Mouse (Mus musculus) MEL (cell line): Measurements from ENCODE around the gene 6030452D12Rik. TPM values are rescaled to one million over a fixed set of nuclear protein-coding genes. Genes with fewer than 3 reads are reported as not detected.

Source experiments
- DNase-seq: peaks from one replicate; pipeline ENCODE4 v3.0.0; 2011; ENCODE audit warnings: low read depth, low spot score
- H3K27ac ChIP-seq: 2 replicates; pipeline ENCODE4 v1.5.1; 2012; ENCODE audit warnings: low read depth, mild to moderate bottlenecking, control low read depth, low read length, moderate library complexity; ENCODE audit not compliant: control insufficient read depth
- H3K27me3 ChIP-seq, 2 experiments: fragments of 150-350 bp in 1 of 2; sonication (generic) in 1 of 2; 2 replicates each; pipeline ENCODE4 v1.6.1; 2012; ENCODE audit warnings: low read length in 2 of 2, mild to moderate bottlenecking in 2 of 2, improper control_type of control experiment in 1 of 2, moderate library complexity in 1 of 2; ENCODE audit not compliant: insufficient read depth in 2 of 2, control insufficient read depth in 1 of 2
- H3K36me3 ChIP-seq, 2 experiments: 2 replicates each; pipeline ENCODE4 v1.6.1; 2012 to 2014; ENCODE audit warnings: low read length in 2 of 2, improper control_type of control experiment in 1 of 2, inconsistent platforms in 1 of 2, mild to moderate bottlenecking in 1 of 2; ENCODE audit not compliant: insufficient read depth in 2 of 2, control insufficient read depth in 1 of 2
- H3K4me1 ChIP-seq, 2 experiments: fragments of 150-350 bp in 1 of 2; sonication (generic) in 1 of 2; 2 replicates each; pipeline ENCODE4 v1.6.1; 2012; ENCODE audit warnings: low read length in 2 of 2, improper control_type of control experiment in 1 of 2, mild to moderate bottlenecking in 1 of 2; ENCODE audit not compliant: insufficient read depth in 2 of 2, control insufficient read depth in 1 of 2
- H3K4me3 ChIP-seq, 2 experiments: fragments of 150-350 bp in 1 of 2; sonication (generic) in 1 of 2; 2 replicates each; pipeline ENCODE4 v1.5.1; 2012; ENCODE audit warnings: low read depth in 2 of 2, low read length in 2 of 2, mild to moderate bottlenecking in 2 of 2, moderate library complexity in 2 of 2, control low read depth in 1 of 2, improper control_type of control experiment in 1 of 2; ENCODE audit not compliant: control insufficient read depth in 1 of 2, insufficient read depth in 1 of 2
- H3K79me2 ChIP-seq: 2 replicates; pipeline ENCODE4 v1.6.1; 2012; ENCODE audit warnings: mild to moderate bottlenecking, low read length, moderate library complexity; ENCODE audit not compliant: control insufficient read depth, poor library complexity, insufficient read depth
- H3K9ac ChIP-seq: 2 replicates; pipeline ENCODE4 v1.6.1; 2012; ENCODE audit warnings: low read depth, mild to moderate bottlenecking, control low read depth, low read length, moderate library complexity; ENCODE audit not compliant: control insufficient read depth, poor library complexity, severe bottlenecking
- H3K9me3 ChIP-seq: fragments of 150-350 bp; sonication (generic); replicated peaks from 2 replicates; pipeline ENCODE4 v1.6.1; 2012; ENCODE audit warnings: mild to moderate bottlenecking, low read length, improper control_type of control experiment, moderate library complexity; ENCODE audit not compliant: insufficient read depth
- BHLHE40 ChIP-seq: IDR thresholded peaks from 2 replicates; pipeline ENCODE4 v1.6.1; 2012; ENCODE audit warnings: low read depth, mild to moderate bottlenecking, inconsistent platforms, low read length, improper control_type of control experiment, borderline replicate concordance
- CHD1 ChIP-seq: IDR thresholded peaks from 2 replicates; pipeline ENCODE4 v1.6.1; 2012; ENCODE audit warnings: low read depth, mild to moderate bottlenecking, inconsistent platforms, low read length, improper control_type of control experiment
- CHD2 ChIP-seq: IDR thresholded peaks from 2 replicates; pipeline ENCODE4 v1.6.1; 2011; ENCODE audit warnings: low read length, improper control_type of control experiment
- E2F4 ChIP-seq: IDR thresholded peaks from 2 replicates; pipeline ENCODE4 v1.6.1; 2011; ENCODE audit warnings: low read depth, low read length, improper control_type of control experiment, borderline replicate concordance
- ELF1 ChIP-seq: IDR thresholded peaks from 2 replicates; pipeline ENCODE4 v1.6.1; 2014; ENCODE audit warnings: low read depth, mild to moderate bottlenecking, inconsistent platforms, low read length, improper control_type of control experiment, moderate library complexity
- EP300 ChIP-seq, 2 experiments: IDR thresholded peaks; 2 replicates each; pipeline ENCODE4 v1.6.1; 2011; ENCODE audit warnings: improper control_type of control experiment in 2 of 2, low read length in 2 of 2, low read depth in 1 of 2, mild to moderate bottlenecking in 1 of 2
- GATA1 ChIP-seq: IDR thresholded peaks from 2 replicates; pipeline ENCODE4 v1.6.1; 2011; ENCODE audit warnings: low read depth, low read length, improper control_type of control experiment
- HCFC1 ChIP-seq: IDR thresholded peaks from 2 replicates; pipeline ENCODE4 v1.6.1; 2012; ENCODE audit warnings: low read depth, mild to moderate bottlenecking, inconsistent platforms, low read length, improper control_type of control experiment, moderate library complexity
- JUND ChIP-seq: IDR thresholded peaks from 2 replicates; pipeline ENCODE4 v1.6.1; 2011; ENCODE audit warnings: low read depth, mild to moderate bottlenecking, improper control_type of control experiment, low read length
- KAT2A ChIP-seq: conservative IDR thresholded peaks from 2 replicates; pipeline ENCODE4 v1.6.1; 2012; ENCODE audit warnings: low read depth, low read length, improper control_type of control experiment, inconsistent platforms
- MAX ChIP-seq: IDR thresholded peaks from 2 replicates; pipeline ENCODE4 v1.6.1; 2011; ENCODE audit warnings: low read length, improper control_type of control experiment
- MAZ ChIP-seq: IDR thresholded peaks from 2 replicates; pipeline ENCODE4 v1.6.1; 2012; ENCODE audit warnings: low read depth, mild to moderate bottlenecking, inconsistent platforms, low read length, improper control_type of control experiment
- MEF2A ChIP-seq: IDR thresholded peaks from 2 replicates; pipeline ENCODE4 v1.6.1; 2014; ENCODE audit warnings: low read depth, mild to moderate bottlenecking, inconsistent platforms, low read length, improper control_type of control experiment; ENCODE audit not compliant: poor library complexity, insufficient replicate concordance, severe bottlenecking; ENCODE audit errors: extremely low read depth
- MXI1 ChIP-seq: IDR thresholded peaks from 2 replicates; pipeline ENCODE4 v1.6.1; 2011; ENCODE audit warnings: mild to moderate bottlenecking, low read depth, low read length, improper control_type of control experiment
- MYC ChIP-seq: IDR thresholded peaks from 2 replicates; pipeline ENCODE4 v1.6.1; 2011; ENCODE audit warnings: low read depth, mild to moderate bottlenecking, low read length, improper control_type of control experiment, moderate library complexity
- NRF1 ChIP-seq: IDR thresholded peaks from 2 replicates; pipeline ENCODE4 v1.6.1; 2014; ENCODE audit warnings: low read depth, mild to moderate bottlenecking, inconsistent platforms, low read length, improper control_type of control experiment, moderate library complexity; ENCODE audit not compliant: poor library complexity, insufficient read depth, severe bottlenecking
- POLR2A ChIP-seq, 2 experiments: IDR thresholded peaks; 2 replicates each; pipeline ENCODE4 v1.6.1; 2011 to 2012; ENCODE audit warnings: low read length in 2 of 2, mild to moderate bottlenecking in 2 of 2, control low read depth in 1 of 2, improper control_type of control experiment in 1 of 2, low read depth in 1 of 2, moderate library complexity in 1 of 2; ENCODE audit not compliant: control insufficient read depth in 1 of 2, insufficient read depth in 1 of 2, poor library complexity in 1 of 2
- POLR2AphosphoS2 ChIP-seq: IDR thresholded peaks from 2 replicates; pipeline ENCODE4 v1.6.1; 2011; ENCODE audit warnings: low read length, improper control_type of control experiment
- POLR2AphosphoS5 ChIP-seq: IDR thresholded peaks from 2 replicates; pipeline ENCODE4 v1.6.1; 2012; ENCODE audit warnings: low read depth, borderline replicate concordance, mild to moderate bottlenecking, inconsistent platforms, low read length, moderate library complexity, mixed read lengths
- RCOR1 ChIP-seq: IDR thresholded peaks from 2 replicates; pipeline ENCODE4 v1.6.1; 2012; ENCODE audit warnings: low read depth, mild to moderate bottlenecking, inconsistent platforms, low read length, improper control_type of control experiment
- SIN3A ChIP-seq: IDR thresholded peaks from 2 replicates; pipeline ENCODE4 v1.6.1; 2012; ENCODE audit warnings: low read length, improper control_type of control experiment, inconsistent platforms
- TAL1 ChIP-seq: IDR thresholded peaks from 2 replicates; pipeline ENCODE4 v1.6.1; 2012; ENCODE audit warnings: mild to moderate bottlenecking, inconsistent platforms, low read length, moderate library complexity, mixed read lengths
- TBP ChIP-seq: IDR thresholded peaks from 2 replicates; pipeline ENCODE4 v1.8.0; 2011; ENCODE audit warnings: low read depth, low read length, improper control_type of control experiment
- TCF12 ChIP-seq: IDR thresholded peaks from 2 replicates; pipeline ENCODE4 v1.6.1; 2014; ENCODE audit warnings: low read depth, mild to moderate bottlenecking, inconsistent platforms, low read length, improper control_type of control experiment, moderate library complexity
- USF1 ChIP-seq: IDR thresholded peaks from 2 replicates; pipeline ENCODE4 v1.6.1; 2014; ENCODE audit warnings: low read depth, mild to moderate bottlenecking, inconsistent platforms, low read length, improper control_type of control experiment, moderate library complexity
- ZC3H11A ChIP-seq: IDR thresholded peaks from 2 replicates; pipeline ENCODE4 v1.6.1; 2012; ENCODE audit warnings: low read depth, mild to moderate bottlenecking, inconsistent platforms, low read length, improper control_type of control experiment
- ZKSCAN1 ChIP-seq: IDR thresholded peaks from 2 replicates; pipeline ENCODE4 v1.6.1; 2012; ENCODE audit warnings: low read depth, mild to moderate bottlenecking, inconsistent platforms, low read length, improper control_type of control experiment, moderate library complexity
- ZMIZ1 ChIP-seq: IDR thresholded peaks from 2 replicates; pipeline ENCODE4 v1.6.1; 2012; ENCODE audit warnings: low read depth, mild to moderate bottlenecking, inconsistent platforms, low read length, improper control_type of control experiment, moderate library complexity
- ZNF384 ChIP-seq: IDR thresholded peaks from 2 replicates; pipeline ENCODE4 v1.6.1; 2012; ENCODE audit warnings: low read depth, mild to moderate bottlenecking, inconsistent platforms, low read length, improper control_type of control experiment
- polyA plus RNA-seq, 2 experiments: library from polyadenylated mRNA; stranded (reverse) in 1 of 2; unstranded in 1 of 2; fragments of >175 nt in 1 of 2; fragments of >200 nt in 1 of 2; gene quantifications; 2 replicates each; pipeline versions ENCODE4 v1.2.1 to v1.2.4; 2012; ENCODE audit warnings: low replicate concordance in 2 of 2, low read depth in 1 of 2; ENCODE audit not compliant: insufficient read length in 2 of 2, insufficient read depth in 1 of 2, missing spikeins in 1 of 2
- total RNA-seq: library from RNA; depleted of rRNA; stranded (reverse); fragments of 300-350 nt; gene quantifications from 2 replicates; pipeline ENCODE4 v1.2.3, GENCODE M21; 2012

6030452D12Rik gene
- total and polyA plus RNA-seq, 3 experiments: not detected

- no peak overlapping the region for H3K9ac ChIP-seq
- TF ChIP-seq MYC (no peak), E2F4 (no peak), MAX (no peak), JUND (no peak), HCFC1 (no peak), GATA1 (no peak), KAT2A (no peak), ZNF384 (no peak), MXI1 (no peak), ELF1 (no peak), TBP (no peak), ZMIZ1 (no peak), NRF1 (no peak), ZC3H11A (no peak), POLR2A (IDR thresholded peaks at IDR 0.05; ENCODE audit: control insufficient read depth in 1 of 2, insufficient read depth in 1 of 2, low read depth in 1 of 2, low read length in 2 of 2, poor library complexity in 1 of 2) (no peak)
Observed at GRCm38 (mm10) chr8:106515946-106516479, 15.7 kb downstream of the 6030452D12Rik start.

DNA sequence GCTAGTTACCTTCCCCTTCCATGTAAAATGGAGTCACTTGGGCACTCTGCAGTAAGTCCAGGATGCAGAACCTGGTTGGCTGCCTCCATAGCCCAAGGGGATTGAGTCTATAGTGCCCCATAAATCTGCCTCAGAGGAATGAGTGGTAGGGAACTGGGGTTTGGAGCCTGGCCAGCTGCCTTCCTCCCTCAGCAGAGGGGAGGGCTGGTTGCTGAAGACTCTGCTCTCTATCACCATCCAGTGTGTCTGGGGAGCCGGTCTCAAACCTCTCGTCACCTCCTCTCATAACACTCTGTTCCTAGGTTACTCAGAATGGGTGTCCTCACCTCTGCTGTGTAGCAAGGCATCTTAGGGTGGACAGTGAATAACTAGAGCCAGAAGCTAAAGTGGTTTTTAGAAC lies 16.3 kb downstream of the 6030452D12Rik start:
- H3K4me3 ChIP-seq: no peak overlapping the region

More at GRCm38 (mm10) chr8:106515946-106516479, 15.7 kb downstream of the 6030452D12Rik start:
- Histone ChIP-seq H3K9me3 (no peaks in the 10 kb centered on the region), H3K27me3 (no peaks in the 10 kb centered on the region; a peak in 2 of 4 replicates), H3K27ac (no peak overlapping the region), H3K79me2 (no peaks in the 10 kb centered on the region), H3K36me3 (no peaks in the 10 kb centered on the region), H3K4me3 (no peak overlapping the region), H3K4me1 (no peaks in the 10 kb centered on the region)
- no peak for DNase-seq

More for the DNA sequence above, 16.3 kb downstream of the 6030452D12Rik start:
- no peak overlapping the region for H3K9ac ChIP-seq
- no peaks in the 10 kb centered on the region for H3K9me3 ChIP-seq
- DNase-seq: no peak
- H3K27ac ChIP-seq: no peak overlapping the region
- H3K27me3 ChIP-seq: no peaks in the 10 kb centered on the region; a peak in 2 of 4 replicates
- H3K36me3 ChIP-seq: no peaks in the 10 kb centered on the region
- no peaks in the 10 kb centered on the region for H3K4me1 ChIP-seq
- no peaks in the 10 kb centered on the region for H3K79me2 ChIP-seq
- TF ChIP-seq CHD1: no peak
- TF ChIP-seq EP300 (IDR thresholded peaks at IDR 0.05; ENCODE audit: low read depth in 1 of 2, low read length in 2 of 2): no peak
- no peak for TF ChIP-seq MEF2A
- TF ChIP-seq POLR2A (IDR thresholded peaks at IDR 0.05; ENCODE audit: control insufficient read depth in 1 of 2, insufficient read depth in 1 of 2, low read depth in 1 of 2, low read length in 2 of 2, poor library complexity in 1 of 2): no peak
- TF ChIP-seq POLR2AphosphoS5: no peak
- no peak for TF ChIP-seq SIN3A
- TF ChIP-seq HCFC1: no peak
- no peak for TF ChIP-seq TCF12
- no peak for TF ChIP-seq MAZ
- TF ChIP-seq POLR2AphosphoS2: no peak
- TF ChIP-seq MAX: no peak
- TF ChIP-seq RCOR1: no peak
- no peak for TF ChIP-seq USF1
- TF ChIP-seq BHLHE40: no peak
- TF ChIP-seq ZKSCAN1: no peak
- no peak for TF ChIP-seq ZNF384
- TF ChIP-seq TAL1: no peak
- TF ChIP-seq CHD2: no peak
- no peak for TF ChIP-seq JUND
- no peak for TF ChIP-seq TBP
